Mouse (Mus musculus) liver, adult 2 months (tissue): Measurements from ENCODE around the gene Klhl29.

Source experiments
- CTCF ChIP-seq: fragments of 200-500 bp; IDR thresholded peaks from 2 replicates; pipeline ENCODE4 v1.5.1; 2011; ENCODE audit warnings: low read depth, low read length, control low read depth
- POLR2A ChIP-seq: fragments of 200-500 bp; IDR thresholded peaks from 2 replicates; pipeline ENCODE4 v1.6.1; 2011; ENCODE audit warnings: low read length, control low read depth; ENCODE audit not compliant: insufficient read depth; ENCODE audit errors: extremely low read depth

DNA sequence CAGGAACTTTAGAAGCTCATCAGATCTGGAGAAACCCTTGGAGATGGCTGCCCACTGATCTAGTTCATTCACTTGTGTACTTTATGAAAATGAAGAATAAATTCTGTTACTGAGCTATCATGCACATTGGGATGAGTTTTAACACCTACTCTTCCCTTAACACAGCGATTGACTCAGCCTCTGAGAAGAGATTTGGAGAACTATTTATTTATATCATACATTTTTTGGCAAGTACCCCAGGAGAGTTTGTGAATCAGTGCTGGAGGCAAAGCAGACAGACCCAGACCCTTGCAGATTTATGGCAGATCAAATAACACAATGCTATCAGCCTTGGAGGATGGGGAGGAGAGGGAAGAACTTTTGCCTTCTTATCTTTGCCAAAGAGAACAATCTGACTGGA lies 11.6 kb upstream of the Klhl29 start:
- no peak for TF ChIP-seq POLR2A
- no peak for TF ChIP-seq CTCF
